Mouse (Mus musculus) kidney, embryonic 15.5 days (tissue): ENCODE data around the gene Trmt61a. TPM values are rescaled to one million over a fixed set of nuclear protein-coding genes. Genes with fewer than 3 reads are reported as not detected.

ENCODE experiments used
- ATAC-seq: fragments of 200-750 bp; cut with Nextera tagmentation; replicated peaks from 2 replicates; pipeline ENCODE4 v1.8.0; 2017; ENCODE audit warnings: moderate TSS enrichment; ENCODE audit not compliant: low FRiP score
- H3K27ac ChIP-seq: fragments of 300-500 bp; sonication (generic); 2 replicates; pipeline ENCODE4 v1.5.1; 2015; ENCODE audit warnings: mild to moderate bottlenecking, inconsistent platforms
- H3K27me3 ChIP-seq: fragments of 300-500 bp; sonication (generic); 2 replicates; pipeline ENCODE4 v1.6.1; 2015; ENCODE audit warnings: inconsistent platforms
- H3K36me3 ChIP-seq: fragments of 300-500 bp; sonication (generic); 2 replicates; pipeline ENCODE4 v1.6.1; 2015; ENCODE audit warnings: inconsistent platforms
- H3K4me1 ChIP-seq: fragments of 300-500 bp; sonication (generic); 2 replicates; pipeline ENCODE4 v1.6.1; 2015; ENCODE audit warnings: inconsistent platforms
- H3K4me2 ChIP-seq: fragments of 300-500 bp; sonication (generic); 2 replicates; pipeline ENCODE4 v1.6.1; 2015; ENCODE audit warnings: moderate library complexity, mild to moderate bottlenecking, inconsistent platforms
- H3K4me3 ChIP-seq: fragments of 300-500 bp; sonication (generic); replicated peaks from 2 replicates; pipeline ENCODE4 v1.5.1; 2015; ENCODE audit warnings: mild to moderate bottlenecking, inconsistent platforms
- H3K9ac ChIP-seq: fragments of 300-500 bp; sonication (generic); 2 replicates; pipeline ENCODE4 v1.6.1; 2015; ENCODE audit warnings: mild to moderate bottlenecking, inconsistent platforms
- H3K9me3 ChIP-seq: fragments of 300-500 bp; sonication (generic); replicated peaks from 2 replicates; pipeline ENCODE4 v1.6.1; 2016; ENCODE audit warnings: inconsistent platforms
- WGBS: fragments of 180-500 bp; shearing (Covaris S2); methylation state at CpG from one replicate; pipeline ENCODE4 v1.1.7; 2015; ENCODE audit warnings: mixed read lengths; 5-methylcytosine and 5-hydroxymethylcytosine counted together
- polyA plus RNA-seq: library from polyadenylated mRNA; unstranded; fragments of >200 nt; fragmentation: Nextera tagmentation; extraction: Ambion mirVana; gene quantifications from 2 replicates; pipeline ENCODE4 v1.2.1, GENCODE M21; 2015

Trmt61a gene
- polyA plus RNA-seq, 1 experiment from 2014 or later: 12.8 TPM

DNA sequence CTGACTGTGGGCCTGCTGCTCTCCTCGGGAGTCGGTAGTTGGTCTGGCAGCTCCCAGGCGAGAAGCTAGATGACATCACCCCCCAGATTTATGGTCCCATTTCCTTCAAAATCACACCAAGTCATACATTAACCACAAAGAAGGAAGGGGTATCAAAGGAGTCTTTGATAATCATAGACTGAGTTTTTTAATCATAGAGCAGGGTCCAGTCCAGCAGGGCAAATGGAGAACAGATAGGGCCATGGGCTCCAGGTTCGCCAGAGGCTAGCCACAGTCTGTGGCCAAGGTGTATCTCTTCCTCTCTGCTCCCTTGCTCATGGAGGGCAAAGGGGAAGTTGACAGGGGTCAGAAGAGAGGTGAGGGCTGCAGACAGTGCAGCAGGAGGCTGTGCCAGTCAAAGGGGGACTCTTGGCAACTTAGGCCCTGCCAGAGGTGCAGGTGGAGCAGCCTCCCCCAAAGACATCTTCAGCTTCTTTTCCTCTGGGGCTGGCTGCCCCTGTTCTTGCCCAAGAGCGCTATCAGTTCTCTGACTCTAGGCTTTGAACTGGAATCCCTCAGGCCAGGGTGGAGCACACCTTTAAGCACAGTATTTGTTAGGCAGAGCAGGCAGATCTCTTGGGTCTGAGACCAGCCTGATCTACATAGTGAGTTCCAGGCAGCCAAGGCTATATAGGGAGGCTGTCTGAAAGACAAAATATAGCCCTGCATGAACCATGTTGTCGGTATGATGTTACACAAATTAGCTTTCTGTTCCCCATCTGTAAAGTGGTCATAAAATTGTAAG lies 1.9 kb upstream of the Trmt61a start:
- peaks cover 46% of the 10 kb centered on the region for H3K4me1 ChIP-seq
- no peak for ATAC-seq
- H3K9me3 ChIP-seq: no peaks in the 10 kb centered on the region
- WGBS: 71% methylated on average over 6 of the region's 6 CpGs
- no peak overlapping the region for H3K4me3 ChIP-seq
- H3K4me2 ChIP-seq: no peak overlapping the region
- H3K36me3 ChIP-seq: peaks cover 10% of the 10 kb centered on the region
- H3K27me3 ChIP-seq: peaks cover 48% of the 10 kb centered on the region
- H3K27ac ChIP-seq: no peak overlapping the region
- H3K9ac ChIP-seq: no peak overlapping the region

DNA sequence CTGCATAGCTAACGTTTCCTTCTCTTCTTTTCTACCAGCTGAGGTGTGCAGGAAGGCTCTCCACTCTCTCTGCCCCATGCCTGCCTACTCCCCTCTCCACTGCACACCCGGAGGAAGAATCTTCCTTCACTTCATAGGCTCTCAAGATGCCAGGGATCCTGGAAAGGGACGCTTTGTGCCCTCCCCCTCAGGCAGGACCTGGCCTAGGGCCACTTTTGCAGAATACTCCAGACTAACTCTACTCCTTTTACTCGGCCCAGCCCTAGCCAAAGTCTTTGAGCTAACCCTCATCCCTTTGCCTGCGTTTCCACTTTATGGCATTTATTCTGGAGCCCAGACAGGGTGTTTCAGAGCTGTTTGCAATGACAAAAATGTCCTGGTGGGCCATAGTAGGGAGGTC lies 484 bp upstream of the Trmt61a start:
- H3K4me1 ChIP-seq: peaks cover 31% of the 10 kb centered on the region
- ATAC-seq: peak; percentile 47

DNA sequence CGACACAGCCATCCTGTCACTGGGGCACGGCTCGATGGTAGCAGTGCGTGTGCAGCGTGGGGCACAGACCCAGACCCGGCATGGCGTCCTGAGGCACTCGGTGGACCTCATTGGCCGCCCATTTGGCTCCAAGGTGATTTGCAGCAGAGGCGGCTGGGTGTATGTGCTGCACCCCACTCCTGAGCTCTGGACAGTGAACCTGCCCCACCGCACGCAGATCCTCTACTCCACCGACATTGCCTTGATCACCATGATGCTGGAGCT lies 697 bp downstream of the Trmt61a start:
- Histone ChIP-seq H3K4me1 (peaks cover 26% of the 10 kb centered on the region), H3K27ac (no peak overlapping the region), H3K36me3 (peaks cover 31% of the 10 kb centered on the region), H3K4me2 (peak overlapping the region; percentile 87), H3K27me3 (peaks cover 22% of the 10 kb centered on the region), H3K9me3 (no peaks in the 10 kb centered on the region), H3K4me3 (peak overlapping the region; percentile 67), H3K9ac (peak overlapping the region; percentile 75)
- WGBS: 8% methylated on average over 13 of the region's 13 CpGs
- ATAC-seq: no peak

More for the DNA sequence above, 484 bp upstream of the Trmt61a start:
- 10% methylated on average over 5 of the region's 5 CpGs for WGBS
- H3K27ac ChIP-seq: peak overlapping the region; percentile 98
- peaks cover 34% of the 10 kb centered on the region for H3K27me3 ChIP-seq
- H3K9ac ChIP-seq: peak overlapping the region; percentile 75
- peaks cover 24% of the 10 kb centered on the region for H3K36me3 ChIP-seq
- peak overlapping the region; percentile 67 for H3K4me3 ChIP-seq
- H3K9me3 ChIP-seq: no peaks in the 10 kb centered on the region
- H3K4me2 ChIP-seq: peak overlapping the region; percentile 87

DNA sequence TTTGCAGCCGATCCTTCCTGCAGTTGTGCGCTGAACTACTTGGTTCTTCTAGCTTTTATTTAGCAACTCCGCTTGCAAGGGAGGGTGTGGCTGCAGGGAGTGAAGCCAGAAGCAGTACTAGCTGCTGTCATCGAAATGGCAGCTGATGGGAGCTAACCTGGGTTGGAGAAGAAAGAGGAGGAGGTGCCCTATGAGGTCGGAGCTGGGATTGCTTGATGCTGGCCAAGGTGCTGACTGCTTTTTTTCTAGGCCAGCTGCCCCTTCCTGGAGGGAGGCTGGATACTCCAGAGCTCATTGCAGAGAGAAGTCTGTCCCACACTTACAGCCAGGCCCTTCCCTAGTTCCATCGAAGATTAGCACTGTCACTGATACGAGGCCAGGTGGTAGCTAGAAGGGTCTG lies 1.1 kb downstream of the Trmt61a start:
- 54% methylated on average over 7 of the region's 7 CpGs for WGBS
- Histone ChIP-seq H3K4me1 (peaks cover 26% of the 10 kb centered on the region), H3K27me3 (peaks cover 18% of the 10 kb centered on the region), H3K9me3 (no peaks in the 10 kb centered on the region), H3K36me3 (peaks cover 35% of the 10 kb centered on the region), H3K4me2 (peak overlapping the region; percentile 87), H3K9ac (peak overlapping the region; percentile 75), H3K4me3 (peak overlapping the region; percentile 67), H3K27ac (no peak overlapping the region)
- ATAC-seq: no peak

DNA sequence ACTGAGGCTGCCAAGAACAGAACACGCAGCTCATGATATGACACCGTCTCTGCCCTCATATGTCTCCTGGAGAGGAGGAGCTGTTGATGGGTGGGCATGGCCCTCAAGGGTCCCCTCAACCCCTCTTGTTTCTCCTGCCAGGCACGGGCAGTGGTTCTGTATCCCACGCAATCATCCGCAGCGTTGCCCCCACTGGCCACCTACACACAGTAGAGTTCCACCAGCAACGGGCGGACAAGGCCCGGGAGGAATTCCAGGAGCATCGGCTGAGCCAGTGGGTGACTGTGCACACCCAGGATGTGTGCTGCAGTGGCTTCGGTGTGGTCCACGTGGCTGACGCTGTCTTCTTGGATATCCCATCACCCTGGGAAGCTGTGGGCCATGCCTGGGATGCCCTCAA lies 2.8 kb downstream of the Trmt61a start:
- Histone ChIP-seq H3K36me3 (peaks cover 39% of the 10 kb centered on the region), H3K4me2 (no peak overlapping the region), H3K9me3 (no peaks in the 10 kb centered on the region), H3K4me3 (no peak overlapping the region), H3K27ac (no peak overlapping the region), H3K4me1 (peaks cover 23% of the 10 kb centered on the region), H3K27me3 (peaks cover 3% of the 10 kb centered on the region; the same call in 1 of the 2 replicates), H3K9ac (no peak overlapping the region)
- ATAC-seq: no peak
- WGBS: 93% methylated on average over 13 of the region's 13 CpGs

DNA sequence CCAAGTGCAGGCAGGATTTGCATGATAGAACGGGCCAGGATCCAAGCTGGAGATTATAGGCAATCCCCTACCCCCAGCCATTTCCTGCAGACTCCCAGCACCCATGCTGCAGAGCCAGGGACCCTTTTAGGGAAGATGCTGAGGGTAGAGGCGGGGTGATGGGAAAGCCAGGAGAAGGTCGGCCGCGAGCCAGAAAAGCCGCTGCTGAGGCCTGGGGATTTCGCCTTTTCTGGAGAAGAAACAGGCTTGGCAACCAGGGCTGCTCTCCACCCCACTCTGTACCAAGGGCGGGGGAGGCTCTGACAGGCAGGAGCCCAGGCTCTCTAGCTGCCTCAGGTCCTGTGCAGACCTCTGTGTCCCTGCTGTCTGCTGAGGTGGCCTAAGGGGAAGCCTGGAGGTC lies 3.4 kb downstream of the Trmt61a start:
- no peak overlapping the region for H3K4me2 ChIP-seq
- H3K27ac ChIP-seq: no peak overlapping the region
- H3K27me3 ChIP-seq: no peaks in the 10 kb centered on the region
- H3K4me3 ChIP-seq: no peak overlapping the region
- ATAC-seq: no peak
- 81% methylated on average over 8 of the region's 8 CpGs for WGBS
- no peaks in the 10 kb centered on the region for H3K9me3 ChIP-seq
- peaks cover 39% of the 10 kb centered on the region for H3K36me3 ChIP-seq
- H3K4me1 ChIP-seq: peaks cover 22% of the 10 kb centered on the region
- no peak overlapping the region for H3K9ac ChIP-seq

DNA sequence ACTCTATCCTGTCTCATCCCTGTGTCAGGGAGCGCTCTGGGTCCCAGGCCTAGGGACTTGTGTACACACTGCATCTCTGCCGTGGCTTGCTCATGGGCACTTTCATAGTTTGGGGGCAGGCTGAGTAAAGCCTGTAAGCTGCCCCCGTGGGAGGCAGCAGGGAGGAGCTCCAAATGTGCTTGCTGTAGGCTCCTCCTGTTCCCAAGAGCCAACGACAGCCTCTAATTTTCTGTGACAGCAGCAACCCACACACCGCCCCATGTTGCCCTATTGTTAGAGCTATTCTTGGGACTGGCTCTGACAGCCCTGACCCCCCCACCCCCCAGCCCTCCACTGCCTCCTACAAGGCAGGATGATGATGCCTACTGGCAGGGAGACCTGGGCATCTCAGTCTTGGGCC lies 4.1 kb downstream of the Trmt61a start:
- Histone ChIP-seq H3K9me3 (no peaks in the 10 kb centered on the region), H3K36me3 (peaks cover 39% of the 10 kb centered on the region), H3K4me3 (no peak overlapping the region), H3K9ac (no peak overlapping the region), H3K27me3 (no peaks in the 10 kb centered on the region), H3K4me1 (peaks cover 20% of the 10 kb centered on the region), H3K4me2 (no peak overlapping the region), H3K27ac (no peak overlapping the region)
- ATAC-seq: no peak
- 78% methylated on average over 5 of the region's 5 CpGs for WGBS

DNA sequence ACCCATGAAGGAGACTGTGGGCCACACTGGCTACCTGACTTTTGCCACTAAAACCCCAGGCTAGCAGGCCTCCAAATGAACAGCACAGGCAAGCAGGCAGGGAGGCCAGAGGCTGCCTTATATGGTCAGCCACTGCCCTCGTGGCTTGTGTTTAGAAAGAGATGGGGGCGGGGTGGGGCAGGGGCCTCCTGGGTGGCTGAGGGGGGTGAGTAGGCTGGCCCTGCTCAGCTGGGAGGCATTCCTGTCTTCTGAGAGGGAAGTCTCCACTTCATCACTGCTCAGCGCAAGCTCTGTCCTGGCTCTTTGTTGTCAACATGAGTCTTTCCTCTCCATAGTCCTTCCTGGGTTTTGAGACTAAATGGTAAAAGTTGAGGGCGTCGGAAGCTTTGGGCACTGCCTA lies 4.9 kb downstream of the Trmt61a start:
- Histone ChIP-seq H3K36me3 (peaks cover 39% of the 10 kb centered on the region), H3K4me2 (no peak overlapping the region), H3K4me1 (peaks cover 22% of the 10 kb centered on the region), H3K27ac (no peak overlapping the region), H3K4me3 (no peak overlapping the region), H3K27me3 (no peaks in the 10 kb centered on the region), H3K9me3 (no peaks in the 10 kb centered on the region), H3K9ac (no peak overlapping the region)
- no peak for ATAC-seq
- WGBS: 65% methylated on average over 5 of the region's 5 CpGs

DNA sequence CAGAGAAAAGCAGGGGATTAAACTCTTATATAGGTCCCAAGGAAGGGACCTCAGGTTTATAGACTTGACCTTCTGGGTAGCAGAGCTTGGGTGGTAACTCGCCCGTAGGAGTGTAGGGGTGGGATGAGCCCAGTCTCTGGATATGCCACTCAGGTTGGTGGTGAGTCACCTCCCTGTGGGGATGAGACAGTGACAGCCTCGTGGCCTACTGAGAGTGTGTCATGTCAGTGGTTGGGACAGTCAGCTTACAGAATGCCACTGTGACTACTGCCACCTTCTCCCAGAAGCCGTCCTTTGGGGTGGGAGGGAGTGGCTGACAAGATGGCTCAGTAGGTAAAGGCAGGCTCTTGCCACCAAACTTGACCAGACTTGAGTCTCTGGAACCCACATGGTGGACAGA lies 8.5 kb downstream of the Trmt61a start:
- Histone ChIP-seq H3K9me3 (no peaks in the 10 kb centered on the region), H3K36me3 (peaks cover 26% of the 10 kb centered on the region), H3K4me1 (peaks cover 24% of the 10 kb centered on the region), H3K27me3 (no peaks in the 10 kb centered on the region), H3K9ac (no peak overlapping the region), H3K27ac (no peak overlapping the region), H3K4me3 (no peak overlapping the region), H3K4me2 (no peak overlapping the region)
- 83% methylated on average over 4 of the region's 4 CpGs for WGBS
- no peak for ATAC-seq

DNA sequence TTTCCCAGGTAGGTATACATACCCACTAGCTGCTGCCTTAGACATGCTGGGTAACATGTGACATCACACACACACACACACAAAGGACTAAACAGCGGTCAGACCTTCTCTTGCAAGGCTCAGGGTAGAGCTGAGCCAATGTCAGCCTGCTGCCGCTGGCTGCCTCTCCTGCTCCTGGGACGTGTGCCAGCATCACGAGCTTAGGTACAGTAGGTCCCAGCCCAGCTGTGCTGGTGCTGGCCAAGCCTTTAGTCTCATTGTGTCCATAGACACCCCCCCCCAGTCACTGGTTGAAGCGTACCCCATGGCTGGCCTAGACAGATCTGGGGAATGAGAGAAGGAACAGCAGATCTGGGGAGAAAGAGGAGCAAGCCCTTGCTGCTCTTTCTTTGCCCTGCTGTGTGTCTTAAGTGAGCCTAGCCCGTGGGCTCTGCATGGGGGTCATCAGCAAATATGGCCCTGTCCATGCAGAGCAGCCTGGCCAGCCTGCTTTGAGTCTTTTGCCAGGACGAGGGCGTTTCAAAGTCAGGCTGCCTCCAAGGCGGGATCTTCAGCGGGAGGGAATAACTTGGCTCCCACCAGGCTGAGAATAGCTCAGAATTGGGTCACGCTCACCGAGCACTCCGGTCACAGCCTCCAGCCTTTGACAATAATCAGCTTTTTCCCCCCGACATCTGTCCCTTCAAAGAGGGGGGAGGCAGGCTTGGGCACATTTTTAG lies 9.6 kb downstream of the Trmt61a start:
- Histone ChIP-seq H3K4me3 (no peak overlapping the region), H3K27ac (peak overlapping the region; percentile 41), H3K9ac (no peak overlapping the region), H3K4me2 (no peak overlapping the region), H3K27me3 (no peaks in the 10 kb centered on the region), H3K4me1 (peaks cover 34% of the 10 kb centered on the region), H3K9me3 (no peaks in the 10 kb centered on the region), H3K36me3 (peaks cover 15% of the 10 kb centered on the region)
- WGBS: 29% methylated on average over 14 of the region's 14 CpGs
- no peak for ATAC-seq

DNA sequence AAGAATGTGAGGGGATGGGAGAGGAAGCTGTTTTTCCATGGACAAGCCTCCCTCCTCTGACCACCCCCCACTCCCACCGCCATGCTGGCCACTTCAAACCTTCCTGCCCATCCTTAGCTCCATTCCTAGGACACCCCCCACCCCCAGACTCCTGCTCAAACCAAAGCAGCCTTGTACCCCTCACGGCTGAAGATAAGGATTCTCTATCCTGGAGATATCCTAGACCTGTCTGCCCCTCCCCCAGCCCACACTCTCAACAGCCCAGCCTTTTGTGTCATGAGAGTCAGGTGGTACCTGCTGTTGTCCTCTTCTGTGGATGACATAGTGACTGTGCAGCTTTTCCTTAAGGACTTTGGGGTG lies 10.1 kb downstream of the Trmt61a start:
- Histone ChIP-seq H3K9ac (no peak overlapping the region), H3K27ac (peak overlapping the region; percentile 41; the same call in 1 of the 2 replicates), H3K36me3 (peaks cover 9% of the 10 kb centered on the region; the same call in 1 of the 2 replicates), H3K4me2 (no peak overlapping the region), H3K27me3 (no peaks in the 10 kb centered on the region), H3K4me1 (peaks cover 40% of the 10 kb centered on the region), H3K9me3 (no peaks in the 10 kb centered on the region), H3K4me3 (no peak overlapping the region)
- WGBS: 30% methylated on average over 2 of the region's 2 CpGs
- no peak for ATAC-seq

DNA sequence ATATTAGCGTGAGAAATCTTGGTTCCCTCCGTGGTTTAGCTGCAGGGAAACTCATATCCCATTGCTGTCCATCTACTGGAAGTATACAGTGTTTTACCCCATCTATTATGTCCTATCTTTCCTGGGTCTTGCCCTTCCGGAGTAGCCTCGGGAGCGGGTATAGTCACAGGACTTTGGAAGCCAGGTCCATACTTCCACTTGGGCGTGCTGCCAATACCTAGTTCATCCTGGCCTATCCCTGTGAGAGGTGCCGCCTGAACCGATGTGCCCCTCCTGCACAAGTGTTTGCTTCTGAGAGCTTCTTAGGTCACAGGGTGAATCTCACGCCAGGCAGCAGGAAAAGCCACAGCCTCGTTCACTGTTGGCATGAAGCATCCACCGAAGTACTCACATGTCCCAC lies 11.5 kb downstream of the Trmt61a start:
- Histone ChIP-seq H3K4me1 (peaks cover 53% of the 10 kb centered on the region), H3K9ac (no peak overlapping the region), H3K36me3 (no peaks in the 10 kb centered on the region), H3K9me3 (no peaks in the 10 kb centered on the region), H3K4me2 (no peak overlapping the region), H3K27me3 (no peaks in the 10 kb centered on the region), H3K27ac (no peak overlapping the region), H3K4me3 (no peak overlapping the region)
- no peak for ATAC-seq
- WGBS: 79% methylated on average over 11 of the region's 11 CpGs
